10 mouse cellular contexts compared by ENCODE assay signal in the genomic region with DNA sequence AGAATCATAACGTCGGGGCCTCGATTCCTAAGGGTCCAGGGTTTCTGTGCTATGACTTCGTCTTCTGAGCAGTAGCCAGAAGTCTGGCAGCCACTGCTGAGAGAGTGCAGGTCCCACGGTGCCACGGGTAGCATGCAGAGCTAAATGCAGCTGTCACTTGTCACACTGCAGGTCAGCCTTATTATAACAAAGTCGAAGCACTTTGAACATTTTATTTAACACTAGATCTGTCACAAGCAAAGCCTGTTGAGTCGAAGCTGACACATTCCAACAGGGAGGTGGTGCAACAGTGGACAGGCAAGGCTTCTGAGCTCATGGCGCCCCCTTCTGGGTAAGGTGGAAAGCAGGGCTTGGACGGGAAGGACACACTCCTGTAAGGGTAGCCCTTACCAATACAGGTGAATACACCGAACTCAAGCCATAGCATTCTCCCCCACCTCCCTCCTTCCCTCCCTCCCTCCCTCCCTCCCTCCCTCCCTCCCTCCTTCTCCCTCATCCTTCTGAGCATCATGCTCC.
DNase-seq lines count a peak whose midpoint lies in the region; TF ChIP-seq lines count a peak whose summit lies in the region.
"Had no signal": no experiment of that assay in that cellular context is flagged by ENCODE, and none has a peak within 500 bp of the region (broad histone marks: within the 10 kb centered on the region; RNA-seq: fewer than 3 reads in every experiment).

No protein-coding gene starts in this region.

- peak; percentile 43; the same call in 1 of the 2 replicates for TF ChIP-seq CTCF in E14TG2a.4 (conservative IDR thresholded peaks at IDR 0.05; ENCODE audit: low read length)

- no peaks in the 10 kb centered on the region for H3K4me1 ChIP-seq in E14TG2a.4 (replicated peaks; ENCODE audit: low read depth, low read length)
- H3K4me1 ChIP-seq: hindbrain, embryonic 12.5 days; liver, embryonic 15.5 days had no signal

- H3K4me3 ChIP-seq in E14TG2a.4 (replicated peaks; ENCODE audit: low read length) = no peak overlapping the region
- H3K4me3 ChIP-seq: hindbrain, embryonic 12.5 days; liver, embryonic 15.5 days had no signal

- H3K27me3 ChIP-seq in E14TG2a.4 (ENCODE audit: insufficient read depth, low read length) = no peaks in the 10 kb centered on the region
- H3K27me3 ChIP-seq: hindbrain, embryonic 12.5 days; liver, embryonic 15.5 days had no signal

- DNase-seq in kidney, adult 9 months = peak; percentile 34
- no peak for DNase-seq in kidney, postnatal 14 days
- peak; percentile 34 for DNase-seq in adipocyte (ENCODE audit: low spot score)
- DNase-seq in lung, postnatal 25 days (ENCODE audit: low spot score) = peak; percentile 18
- no peak for DNase-seq in layer of hippocampus, adult 9-11 months
- no peak for DNase-seq in gastrocnemius, adult 8-10 months (ENCODE audit: low spot score in 2 of 2)
- DNase-seq: cerebellum, adult 11 months had no signal

- H3K36me3 ChIP-seq in E14TG2a.4 (ENCODE audit: insufficient read depth, low read length) = peaks cover 28% of the 10 kb centered on the region

- no peaks in the 10 kb centered on the region for H3K9me3 ChIP-seq in E14TG2a.4 (ENCODE audit: low read length)
- H3K9me3 ChIP-seq: hindbrain, embryonic 12.5 days; liver, embryonic 15.5 days had no signal

Comparison
In these comparisons a context has a peak if more than half of its experiments do, and no peak if none do; other contexts are left out.
1. DNase-seq: peak in kidney, adult 9 months (single experiment), adipocyte (single experiment) and lung, postnatal 25 days (single experiment); none in kidney, postnatal 14 days (single experiment), layer of hippocampus, adult 9-11 months (single experiment) and gastrocnemius, adult 8-10 months (0 of 2).